Mouse (Mus musculus): ENCODE results near the gene Ebp. TPM values are rescaled to one million over a fixed set of nuclear protein-coding genes. Genes with fewer than 3 reads are reported as not detected.

The Ebp gene
- polyA plus RNA-seq (2012; rRNA removed): 47.7 and 88.0 TPM in 2 replicates

DNA sequence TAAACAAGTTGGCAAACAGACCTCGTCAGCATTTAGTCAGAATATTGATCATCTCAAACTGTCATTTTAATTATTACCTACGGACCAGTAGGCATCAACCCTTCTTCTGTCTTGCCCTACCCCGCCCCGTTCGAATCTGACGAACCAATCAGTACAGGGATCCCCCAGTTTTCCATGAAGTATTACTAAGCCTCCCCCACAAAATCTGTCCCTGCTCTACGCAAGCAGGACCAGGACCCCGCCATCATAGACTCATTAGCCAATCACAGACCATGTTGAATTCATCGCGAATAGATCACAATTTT is at the start of gene Ebp:
Ebp (minus strand) TSS at position 94 of the 305 bp plus-strand sequence.
- H3K27ac ChIP-seq (ENCODE audit: insufficient read depth, low read depth, low read length): peak within 1 kb of the TSS; percentile 82
- WGBS: 11% methylated on average over 10 of the region's 10 CpGs
- TF ChIP-seq POLR2A (IDR thresholded peaks at IDR 0.05; ENCODE audit: low read depth, low read length) (no peak), CTCF (IDR thresholded peaks at IDR 0.05; ENCODE audit: extremely low read depth, insufficient read length, insufficient replicate concordance, low read depth, low read length) (no peak)

GRCm38 (mm10) chrX:8238804-8239395 is 45.6 kb upstream of the Ebp start:
- H3K4me3 ChIP-seq (ENCODE audit: low read depth, low read length): no peak overlapping the region
- WGBS: 63% methylated on average over 13 of the region's 13 CpGs
- no peaks in the 10 kb centered on the region for H3K27me3 ChIP-seq (ENCODE audit: control insufficient read depth, insufficient read depth, low read length)
- TF ChIP-seq CTCF (IDR thresholded peaks at IDR 0.05; ENCODE audit: extremely low read depth, insufficient read length, insufficient replicate concordance, low read depth, low read length) (no peak), POLR2A (IDR thresholded peaks at IDR 0.05; ENCODE audit: low read depth, low read length) (no peak)
- H3K36me3 ChIP-seq (ENCODE audit: control insufficient read depth, insufficient read depth, low read length): peaks cover 3% of the 10 kb centered on the region; the same call in 1 of the 2 replicates
- no peak overlapping the region for H3K27ac ChIP-seq (ENCODE audit: insufficient read depth, low read depth, low read length)
- no peaks in the 10 kb centered on the region for H3K4me1 ChIP-seq (ENCODE audit: control insufficient read depth, insufficient read depth, insufficient read length, low read length)

More for the DNA sequence above, at the start of gene Ebp:
- Histone ChIP-seq H3K36me3 (ENCODE audit: control insufficient read depth, insufficient read depth, low read length) (peaks cover 2% of the 10 kb centered on the region; the same call in 1 of the 2 replicates), H3K4me3 (ENCODE audit: low read depth, low read length) (peak within 1 kb of the TSS; percentile 90), H3K4me1 (ENCODE audit: control insufficient read depth, insufficient read depth, insufficient read length, low read length) (no peaks in the 10 kb centered on the region; the same call in 1 of the 2 replicates), H3K27me3 (ENCODE audit: control insufficient read depth, insufficient read depth, low read length) (no peaks in the 10 kb centered on the region)

DNA sequence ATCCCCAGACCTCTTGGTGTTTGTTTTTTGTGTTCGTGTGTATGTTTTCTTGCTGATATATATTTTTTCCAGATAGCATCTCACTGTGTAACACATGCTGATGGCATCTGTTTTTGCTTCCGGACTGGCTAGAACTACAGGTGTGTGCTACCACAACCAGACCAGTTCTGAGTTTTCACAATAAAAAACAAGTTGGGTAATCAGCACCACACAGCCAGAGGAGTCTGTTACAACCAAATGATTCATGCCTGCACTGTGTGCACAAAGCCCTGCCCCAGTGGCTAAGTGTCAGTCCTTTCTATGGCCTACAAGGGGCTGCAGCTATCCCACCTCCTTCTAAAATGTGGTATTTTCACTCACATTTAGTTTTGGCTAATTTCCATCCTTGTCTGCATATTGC is 43.4 kb upstream of the Ebp start:
- Histone ChIP-seq H3K4me3 (ENCODE audit: low read depth, low read length) (no peak overlapping the region), H3K36me3 (ENCODE audit: control insufficient read depth, insufficient read depth, low read length) (no peaks in the 10 kb centered on the region), H3K4me1 (ENCODE audit: control insufficient read depth, insufficient read depth, insufficient read length, low read length) (no peaks in the 10 kb centered on the region), H3K27ac (ENCODE audit: insufficient read depth, low read depth, low read length) (no peak overlapping the region), H3K27me3 (ENCODE audit: control insufficient read depth, insufficient read depth, low read length) (no peaks in the 10 kb centered on the region)
- TF ChIP-seq CTCF (IDR thresholded peaks at IDR 0.05; ENCODE audit: extremely low read depth, insufficient read length, insufficient replicate concordance, low read depth, low read length) (no peak), POLR2A (IDR thresholded peaks at IDR 0.05; ENCODE audit: low read depth, low read length) (no peak)
- 79% methylated on average over 2 of the region's 2 CpGs for WGBS

DNA sequence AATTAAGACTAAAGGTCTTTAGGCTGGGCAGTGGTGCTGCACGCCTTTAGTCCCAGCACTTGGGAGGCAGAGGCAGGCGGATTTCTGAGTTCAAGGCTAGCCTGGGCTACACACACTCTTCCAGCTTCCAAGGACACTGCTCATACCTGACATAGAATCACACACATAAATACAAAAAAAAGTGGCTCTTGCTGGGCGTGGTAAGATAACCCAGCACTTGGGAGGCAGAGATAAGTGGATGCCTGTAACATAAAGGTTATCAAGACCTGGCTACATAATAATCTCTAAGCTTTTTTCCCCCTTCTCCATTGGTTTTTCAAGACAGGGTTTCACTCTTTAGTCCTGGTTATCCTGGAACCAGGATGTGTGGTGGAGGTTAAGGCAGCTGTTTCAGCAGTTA is 40.3 kb upstream of the Ebp start:
- Histone ChIP-seq H3K4me1 (ENCODE audit: control insufficient read depth, insufficient read depth, insufficient read length, low read length) (no peaks in the 10 kb centered on the region), H3K27ac (ENCODE audit: insufficient read depth, low read depth, low read length) (no peak overlapping the region), H3K36me3 (ENCODE audit: control insufficient read depth, insufficient read depth, low read length) (no peaks in the 10 kb centered on the region), H3K27me3 (ENCODE audit: control insufficient read depth, insufficient read depth, low read length) (no peaks in the 10 kb centered on the region), H3K4me3 (ENCODE audit: low read depth, low read length) (no peak overlapping the region)
- TF ChIP-seq CTCF (IDR thresholded peaks at IDR 0.05; ENCODE audit: extremely low read depth, insufficient read length, insufficient replicate concordance, low read depth, low read length): no peak
- TF ChIP-seq POLR2A (IDR thresholded peaks at IDR 0.05; ENCODE audit: low read depth, low read length): no peak
- 70% methylated on average over 3 of the region's 3 CpGs for WGBS

- Histone ChIP-seq H3K36me3 (ENCODE audit: control insufficient read depth, insufficient read depth, low read length) (no peaks in the 10 kb centered on the region), H3K4me3 (ENCODE audit: low read depth, low read length) (no peak overlapping the region), H3K27me3 (ENCODE audit: control insufficient read depth, insufficient read depth, low read length) (no peaks in the 10 kb centered on the region), H3K4me1 (ENCODE audit: control insufficient read depth, insufficient read depth, insufficient read length, low read length) (no peaks in the 10 kb centered on the region), H3K27ac (ENCODE audit: insufficient read depth, low read depth, low read length) (no peak overlapping the region)
- WGBS: 87% methylated on average over 4 of the region's 4 CpGs
- TF ChIP-seq POLR2A (IDR thresholded peaks at IDR 0.05; ENCODE audit: low read depth, low read length): no peak
- TF ChIP-seq CTCF (IDR thresholded peaks at IDR 0.05; ENCODE audit: extremely low read depth, insufficient read length, insufficient replicate concordance, low read depth, low read length): no peak
Observed at GRCm38 (mm10) chrX:8230272-8230671, 37.0 kb upstream of the Ebp start.

- Histone ChIP-seq H3K4me3 (ENCODE audit: low read depth, low read length) (no peak overlapping the region), H3K27ac (ENCODE audit: insufficient read depth, low read depth, low read length) (no peak overlapping the region), H3K4me1 (ENCODE audit: control insufficient read depth, insufficient read depth, insufficient read length, low read length) (no peaks in the 10 kb centered on the region), H3K27me3 (ENCODE audit: control insufficient read depth, insufficient read depth, low read length) (no peaks in the 10 kb centered on the region), H3K36me3 (ENCODE audit: control insufficient read depth, insufficient read depth, low read length) (no peaks in the 10 kb centered on the region)
- no peak for TF ChIP-seq CTCF (IDR thresholded peaks at IDR 0.05; ENCODE audit: extremely low read depth, insufficient read length, insufficient replicate concordance, low read depth, low read length)
- TF ChIP-seq POLR2A (IDR thresholded peaks at IDR 0.05; ENCODE audit: low read depth, low read length): no peak
- WGBS: 83% methylated on average over 7 of the region's 7 CpGs
Observed at GRCm38 (mm10) chrX:8223473-8223872, 30.2 kb upstream of the Ebp start.

- Histone ChIP-seq H3K4me3 (ENCODE audit: low read depth, low read length) (no peak overlapping the region), H3K27ac (ENCODE audit: insufficient read depth, low read depth, low read length) (no peak overlapping the region), H3K36me3 (ENCODE audit: control insufficient read depth, insufficient read depth, low read length) (no peaks in the 10 kb centered on the region), H3K27me3 (ENCODE audit: control insufficient read depth, insufficient read depth, low read length) (no peaks in the 10 kb centered on the region), H3K4me1 (ENCODE audit: control insufficient read depth, insufficient read depth, insufficient read length, low read length) (no peaks in the 10 kb centered on the region)
- TF ChIP-seq CTCF (IDR thresholded peaks at IDR 0.05; ENCODE audit: extremely low read depth, insufficient read length, insufficient replicate concordance, low read depth, low read length) (no peak), POLR2A (IDR thresholded peaks at IDR 0.05; ENCODE audit: low read depth, low read length) (no peak)
- 55% methylated on average over 7 of the region's 7 CpGs for WGBS
Observed at GRCm38 (mm10) chrX:8222678-8223421, 29.5 kb upstream of the Ebp start.

Measured in small intestine, adult 2 months (tissue).